Mouse (Mus musculus): ENCODE measurements around the gene Ppp4c. TPM values are rescaled to one million over a fixed set of nuclear protein-coding genes. Genes with fewer than 3 reads are reported as not detected.

Ppp4c gene
- polyA plus RNA-seq, 1 experiment = 482 TPM

DNA sequence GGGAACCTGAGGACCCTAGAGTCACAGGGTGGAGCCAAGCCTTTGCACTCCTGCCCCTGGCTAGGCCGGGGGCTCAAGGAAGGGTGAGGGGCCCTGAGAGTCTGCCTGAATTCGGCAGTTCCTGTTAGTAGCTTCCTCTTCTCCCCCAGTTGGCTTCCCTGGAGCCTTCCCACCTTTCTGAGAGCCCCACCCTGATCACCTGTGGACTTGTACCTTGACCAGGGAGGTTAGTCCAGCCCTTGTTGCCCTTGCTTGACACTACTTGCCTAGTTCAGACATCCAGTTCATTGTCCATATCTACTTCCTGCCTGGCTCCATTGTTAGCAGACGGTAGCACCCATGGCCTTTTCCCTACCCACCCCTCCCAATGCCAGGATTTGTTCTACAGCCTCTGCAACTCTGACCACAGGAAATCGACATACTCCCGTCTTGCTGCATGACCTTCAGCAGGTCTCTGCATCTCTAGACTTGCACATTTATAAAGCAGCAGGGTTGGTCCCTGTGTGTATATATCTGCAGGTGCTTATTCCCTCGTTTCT is 30.7 kb downstream of the Ppp4c start:
- Histone ChIP-seq H3K4me1 (replicated peaks; ENCODE audit: control insufficient read depth, insufficient read depth, low read length) (peaks cover 11% of the 10 kb centered on the region), H3K4me3 (ENCODE audit: control insufficient read depth, insufficient read depth, low read length) (no peak overlapping the region)
- DNase-seq = no peak

GRCm38 (mm10) chr7:126760956-126761355 is 31.3 kb downstream of the Ppp4c start:
- 81% methylated on average over 4 of the region's 4 CpGs for WGBS
- DNase-seq = no peak
- Histone ChIP-seq H3K27ac (ENCODE audit: control insufficient read depth, insufficient read depth, low read length) (no peak overlapping the region), H3K36me3 (ENCODE audit: control insufficient read depth, insufficient read depth, low read length) (no peaks in the 10 kb centered on the region), H3K4me1 (replicated peaks; ENCODE audit: control insufficient read depth, insufficient read depth, low read length) (peaks cover 11% of the 10 kb centered on the region), H3K27me3 (ENCODE audit: control insufficient read depth, insufficient read depth, low read length) (no peaks in the 10 kb centered on the region), H3K4me3 (ENCODE audit: control insufficient read depth, insufficient read depth, low read length) (no peak overlapping the region)
- TF ChIP-seq CTCF (IDR thresholded peaks at IDR 0.05; ENCODE audit: borderline replicate concordance, control insufficient read depth, extremely low read depth, insufficient read depth, low read length, poor library complexity) = no peak
- no peak for TF ChIP-seq POLR2A (IDR thresholded peaks at IDR 0.05; ENCODE audit: control insufficient read depth, extremely low read depth, insufficient read depth, low read length, poor library complexity)

More for the DNA sequence above, 30.7 kb downstream of the Ppp4c start:
- Histone ChIP-seq H3K27me3 (ENCODE audit: control insufficient read depth, insufficient read depth, low read length) (no peaks in the 10 kb centered on the region), H3K36me3 (ENCODE audit: control insufficient read depth, insufficient read depth, low read length) (no peaks in the 10 kb centered on the region), H3K27ac (ENCODE audit: control insufficient read depth, insufficient read depth, low read length) (no peak overlapping the region)
- no peak for TF ChIP-seq POLR2A (IDR thresholded peaks at IDR 0.05; ENCODE audit: control insufficient read depth, extremely low read depth, insufficient read depth, low read length, poor library complexity)
- 81% methylated on average over 6 of the region's 6 CpGs for WGBS

GRCm38 (mm10) chr7:126760391-126760802 is 31.9 kb downstream of the Ppp4c start:
- 51% methylated on average over 3 of the region's 3 CpGs for WGBS
- Histone ChIP-seq H3K27me3 (ENCODE audit: control insufficient read depth, insufficient read depth, low read length) (no peaks in the 10 kb centered on the region), H3K4me1 (replicated peaks; ENCODE audit: control insufficient read depth, insufficient read depth, low read length) (peaks cover 11% of the 10 kb centered on the region), H3K36me3 (ENCODE audit: control insufficient read depth, insufficient read depth, low read length) (no peaks in the 10 kb centered on the region), H3K27ac (ENCODE audit: control insufficient read depth, insufficient read depth, low read length) (peak overlapping the region; percentile 23; the same call in 1 of the 2 replicates), H3K4me3 (ENCODE audit: control insufficient read depth, insufficient read depth, low read length) (peak overlapping the region; percentile 94)
- TF ChIP-seq POLR2A (IDR thresholded peaks at IDR 0.05; ENCODE audit: control insufficient read depth, extremely low read depth, insufficient read depth, low read length, poor library complexity) (no peak), CTCF (IDR thresholded peaks at IDR 0.05; ENCODE audit: borderline replicate concordance, control insufficient read depth, extremely low read depth, insufficient read depth, low read length, poor library complexity) (no peak)
- DNase-seq = no peak

- no peak for DNase-seq
- Histone ChIP-seq H3K4me1 (replicated peaks; ENCODE audit: control insufficient read depth, insufficient read depth, low read length) (peaks cover 11% of the 10 kb centered on the region), H3K27ac (ENCODE audit: control insufficient read depth, insufficient read depth, low read length) (peak overlapping the region; percentile 23; the same call in 1 of the 2 replicates), H3K36me3 (ENCODE audit: control insufficient read depth, insufficient read depth, low read length) (no peaks in the 10 kb centered on the region), H3K4me3 (ENCODE audit: control insufficient read depth, insufficient read depth, low read length) (peak overlapping the region; percentile 94), H3K27me3 (ENCODE audit: control insufficient read depth, insufficient read depth, low read length) (no peaks in the 10 kb centered on the region)
- WGBS = 2% methylated on average over 22 of the region's 24 CpGs
- TF ChIP-seq CTCF (IDR thresholded peaks at IDR 0.05; ENCODE audit: borderline replicate concordance, control insufficient read depth, extremely low read depth, insufficient read depth, low read length, poor library complexity) = no peak
- TF ChIP-seq POLR2A (IDR thresholded peaks at IDR 0.05; ENCODE audit: control insufficient read depth, extremely low read depth, insufficient read depth, low read length, poor library complexity) = no peak
Measured at GRCm38 (mm10) chr7:126759672-126760390, 32.5 kb downstream of the Ppp4c start.

GRCm38 (mm10) chr7:126759050-126759671 is 33.1 kb downstream of the Ppp4c start, which contains the start of gene Mapk3:
Gene Mapk3, plus strand, starts transcription at chr7:126759601.
- Histone ChIP-seq H3K4me3 (ENCODE audit: control insufficient read depth, insufficient read depth, low read length) (peak within 1 kb of the TSS; percentile 94), H3K4me1 (replicated peaks; ENCODE audit: control insufficient read depth, insufficient read depth, low read length) (peaks cover 16% of the 10 kb centered on the region), H3K27ac (ENCODE audit: control insufficient read depth, insufficient read depth, low read length) (peak within 1 kb of the TSS; percentile 23; the same call in 1 of the 2 replicates), H3K27me3 (ENCODE audit: control insufficient read depth, insufficient read depth, low read length) (no peaks in the 10 kb centered on the region), H3K36me3 (ENCODE audit: control insufficient read depth, insufficient read depth, low read length) (no peaks in the 10 kb centered on the region)
- WGBS = 2% methylated on average over 25 of the region's 38 CpGs
- DNase-seq = peak; percentile 90
- TF ChIP-seq CTCF (IDR thresholded peaks at IDR 0.05; ENCODE audit: borderline replicate concordance, control insufficient read depth, extremely low read depth, insufficient read depth, low read length, poor library complexity) (peak; percentile 82; the same call in 1 of the 2 replicates), POLR2A (IDR thresholded peaks at IDR 0.05; ENCODE audit: control insufficient read depth, extremely low read depth, insufficient read depth, low read length, poor library complexity) (no peak)

DNA sequence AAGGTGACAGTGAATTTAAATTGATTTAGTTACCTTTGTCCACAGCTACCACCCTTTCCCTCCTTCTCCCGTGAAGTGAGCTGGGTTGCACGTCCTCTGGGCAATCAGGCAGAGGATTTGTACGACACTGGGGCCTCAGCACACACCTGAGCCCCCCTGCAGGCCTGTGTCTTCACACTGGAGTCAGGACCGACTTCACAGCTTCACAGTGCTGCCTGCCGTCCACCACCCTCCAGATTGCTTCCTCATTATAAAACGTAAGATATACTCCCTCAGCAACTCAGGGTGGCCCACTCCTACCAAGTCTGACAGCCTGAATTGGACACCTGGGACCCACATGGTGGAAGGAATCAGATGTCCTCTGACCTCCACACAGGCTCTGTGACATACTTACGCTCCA is 33.8 kb downstream of the Ppp4c start:
- WGBS = 89% methylated on average over 7 of the region's 7 CpGs
- Histone ChIP-seq H3K4me3 (ENCODE audit: control insufficient read depth, insufficient read depth, low read length) (no peak overlapping the region), H3K27ac (ENCODE audit: control insufficient read depth, insufficient read depth, low read length) (no peak overlapping the region), H3K4me1 (replicated peaks; ENCODE audit: control insufficient read depth, insufficient read depth, low read length) (peaks cover 16% of the 10 kb centered on the region), H3K27me3 (ENCODE audit: control insufficient read depth, insufficient read depth, low read length) (no peaks in the 10 kb centered on the region), H3K36me3 (ENCODE audit: control insufficient read depth, insufficient read depth, low read length) (no peaks in the 10 kb centered on the region)
- no peak for DNase-seq
- TF ChIP-seq POLR2A (IDR thresholded peaks at IDR 0.05; ENCODE audit: control insufficient read depth, extremely low read depth, insufficient read depth, low read length, poor library complexity) (no peak), CTCF (IDR thresholded peaks at IDR 0.05; ENCODE audit: borderline replicate concordance, control insufficient read depth, extremely low read depth, insufficient read depth, low read length, poor library complexity) (no peak)

Measured in thymus, adult 2 months (tissue).